Mouse (Mus musculus) E14TG2a.4 (cell line): ENCODE data around the gene Pcbp4.

Experiments
- CTCF ChIP-seq: conservative IDR thresholded peaks from 2 replicates; pipeline ENCODE4 v1.5.1; 2014; ENCODE audit warnings: low read length
- POU5F1 ChIP-seq: IDR thresholded peaks from 2 replicates; pipeline ENCODE4 v1.6.1; 2014; ENCODE audit warnings: low read length, borderline replicate concordance

- TF ChIP-seq CTCF: no peak
- TF ChIP-seq POU5F1: no peak
Measured at GRCm38 (mm10) chr9:106475046-106475445, 22.0 kb downstream of the Pcbp4 start.
